Mouse (Mus musculus) urinary bladder, postnatal 4 days (tissue): ENCODE results near the gene Per1.

Experiments
- DNase-seq, 2 experiments: peaks; one replicate each; pipeline ENCODE4 v3.0.0; 2021 to 2022; ENCODE audit warnings: low spot score in 2 of 2

Per1 gene

GRCm38 (mm10) chr11:69114621-69115020, 19.6 kb downstream of the Per1 start:
- DNase-seq = no peak

- DNase-seq = no peak
These were observed 21.8 kb downstream of the Per1 start for GRCm38 (mm10) chr11:69116843-69117242.

- peak in 1 of 2 experiments; percentile 60 for DNase-seq
These were observed 23.0 kb downstream of the Per1 start for GRCm38 (mm10) chr11:69117737-69118695.

- DNase-seq = peak; percentile 72 to 80
These were observed 23.7 kb downstream of the Per1 start for GRCm38 (mm10) chr11:69118765-69119164.

- no peak for DNase-seq
These were observed 24.6 kb downstream of the Per1 start for GRCm38 (mm10) chr11:69119446-69120155.

- no peak for DNase-seq
These were observed 25.4 kb downstream of the Per1 start, which contains the start of gene Hes7 for GRCm38 (mm10) chr11:69120221-69121000. Gene Hes7, plus strand, starts transcription at chr11:69120404.

- no peak for DNase-seq
These were observed 26.2 kb downstream of the Per1 start for GRCm38 (mm10) chr11:69121001-69121740.

- no peak for DNase-seq
These were observed 26.8 kb downstream of the Per1 start for GRCm38 (mm10) chr11:69121741-69122335.

GRCm38 (mm10) chr11:69122336-69122951, 27.4 kb downstream of the Per1 start, which contains the start of gene 9130213A22Rik:
Gene 9130213A22Rik, minus strand, starts transcription at chr11:69122589.
- peak; percentile 90 to 91 for DNase-seq

- peak; percentile 85 to 87 for DNase-seq
These were observed 28.2 kb downstream of the Per1 start for GRCm38 (mm10) chr11:69123056-69123692.

- DNase-seq = peak; percentile 82 to 87
These were observed 28.9 kb downstream of the Per1 start for GRCm38 (mm10) chr11:69123693-69124497.

GRCm38 (mm10) chr11:69124498-69124847, 29.5 kb downstream of the Per1 start:
- DNase-seq = no peak

- peak; percentile 72 to 76 for DNase-seq
These were observed 30.2 kb downstream of the Per1 start for GRCm38 (mm10) chr11:69125041-69125851.

GRCm38 (mm10) chr11:69125852-69125918, 30.7 kb downstream of the Per1 start, which contains the start of gene Aloxe3:
Gene Aloxe3, plus strand, starts transcription at chr11:69125896.
- DNase-seq = no peak

- DNase-seq = no peak
These were observed 31.1 kb downstream of the Per1 start for GRCm38 (mm10) chr11:69125919-69126705.

- DNase-seq = no peak
These were observed 31.7 kb downstream of the Per1 start for GRCm38 (mm10) chr11:69126706-69127095.

- DNase-seq = no peak
These were observed 33.6 kb downstream of the Per1 start for GRCm38 (mm10) chr11:69128426-69129122.
